Mouse (Mus musculus): Measurements from ENCODE around the gene Gm17304. TPM values are rescaled to one million over a fixed set of nuclear protein-coding genes. Genes with fewer than 3 reads are reported as not detected.

Gm17304 gene
- polyA plus RNA-seq, 1 experiment from 2014 or later: not detected

Other genes with a start within 250 kb of the Gm17304 start
- gene Barhl2, start 150.9 kb upstream of the Gm17304 start, polyA plus RNA-seq (2015; fragmentation: Nextera tagmentation; extraction: Ambion mirVana): not detected in 2 replicates
- gene Zfp644, start 88.2 kb downstream of the Gm17304 start, polyA plus RNA-seq (2015; fragmentation: Nextera tagmentation; extraction: Ambion mirVana): 35.8 and 40.2 TPM in 2 replicates